Mouse (Mus musculus) intestine, embryonic 15.5 days (tissue): ENCODE results near the gene Srebf1. TPM values are rescaled to one million over a fixed set of nuclear protein-coding genes. Genes with fewer than 3 reads are reported as not detected.

ENCODE experiments used
- ATAC-seq: fragments of 200-750 bp; cut with Nextera tagmentation; 2 replicates; pipeline ENCODE4 v1.8.0; 2017; ENCODE audit warnings: moderate TSS enrichment, moderate library complexity
- H3K27ac ChIP-seq: fragments of 300-500 bp; sonication (generic); 2 replicates; pipeline ENCODE4 v1.5.1; 2015; ENCODE audit warnings: mild to moderate bottlenecking, inconsistent platforms
- H3K27me3 ChIP-seq: fragments of 300-500 bp; sonication (generic); replicated peaks from 2 replicates; pipeline ENCODE4 v1.6.1; 2015; ENCODE audit warnings: inconsistent platforms
- H3K36me3 ChIP-seq: fragments of 300-500 bp; sonication (generic); 2 replicates; pipeline ENCODE4 v1.6.1; 2015; ENCODE audit warnings: inconsistent platforms
- H3K4me1 ChIP-seq: fragments of 300-500 bp; sonication (generic); replicated peaks from 2 replicates; pipeline ENCODE4 v1.6.1; 2015; ENCODE audit warnings: inconsistent platforms
- H3K4me2 ChIP-seq: fragments of 300-500 bp; sonication (generic); replicated peaks from 2 replicates; pipeline ENCODE4 v1.6.1; 2015; ENCODE audit warnings: mild to moderate bottlenecking, inconsistent platforms
- H3K4me3 ChIP-seq: fragments of 300-500 bp; sonication (generic); replicated peaks from 2 replicates; pipeline ENCODE4 v1.5.1; 2015; ENCODE audit warnings: inconsistent platforms
- H3K9ac ChIP-seq: fragments of 300-500 bp; sonication (generic); 2 replicates; pipeline ENCODE4 v1.6.1; 2015; ENCODE audit warnings: inconsistent platforms
- H3K9me3 ChIP-seq: fragments of 300-500 bp; sonication (generic); 2 replicates; pipeline ENCODE4 v1.6.1; 2016; ENCODE audit warnings: inconsistent platforms
- WGBS: fragments of 180-500 bp; shearing (Covaris S2); methylation state at CpG from one replicate; pipeline ENCODE4 v1.1.7; 2015; 5-methylcytosine and 5-hydroxymethylcytosine counted together
- polyA plus RNA-seq: library from polyadenylated mRNA; unstranded; fragments of >200 nt; fragmentation: Nextera tagmentation; extraction: Ambion mirVana; gene quantifications from 2 replicates; pipeline ENCODE4 v1.2.1, GENCODE M21; 2015

Srebf1 gene
- polyA plus RNA-seq, 1 experiment from 2014 or later: 89.5 TPM

DNA sequence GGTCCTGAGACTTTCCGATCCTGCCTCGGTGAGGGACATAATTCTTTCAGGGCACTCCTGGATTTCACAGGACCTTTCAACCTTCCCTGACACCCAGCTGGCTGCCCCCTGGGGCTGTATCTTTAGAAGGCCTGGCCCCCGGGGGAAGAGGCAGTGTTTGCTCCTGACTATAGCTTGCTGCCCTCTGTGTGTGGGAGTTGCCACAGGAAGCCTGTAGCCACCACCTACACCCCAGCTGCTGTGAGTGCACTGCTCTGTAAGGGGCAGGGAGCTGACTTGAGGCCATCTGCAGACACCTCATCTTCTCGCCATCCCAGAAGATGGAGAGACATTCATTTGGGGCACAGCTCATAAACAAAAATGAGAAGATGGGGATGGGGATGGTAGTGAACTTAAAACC, 9.6 kb upstream of the Srebf1 start:
- H3K36me3 ChIP-seq: 0 out of 2 replicates have a peak, but pooled peaks cover 3% of the 10 kb centered on the region
- no peak overlapping the region for H3K4me3 ChIP-seq
- H3K27ac ChIP-seq: no peak overlapping the region
- no peak for ATAC-seq
- no peak overlapping the region for H3K4me2 ChIP-seq
- no peaks in the 10 kb centered on the region for H3K27me3 ChIP-seq
- no peaks in the 10 kb centered on the region for H3K9me3 ChIP-seq
- 56% methylated on average over 4 of the region's 4 CpGs for WGBS
- H3K9ac ChIP-seq: no peak overlapping the region
- peaks cover 12% of the 10 kb centered on the region; the same call in 1 of the 2 replicates for H3K4me1 ChIP-seq

DNA sequence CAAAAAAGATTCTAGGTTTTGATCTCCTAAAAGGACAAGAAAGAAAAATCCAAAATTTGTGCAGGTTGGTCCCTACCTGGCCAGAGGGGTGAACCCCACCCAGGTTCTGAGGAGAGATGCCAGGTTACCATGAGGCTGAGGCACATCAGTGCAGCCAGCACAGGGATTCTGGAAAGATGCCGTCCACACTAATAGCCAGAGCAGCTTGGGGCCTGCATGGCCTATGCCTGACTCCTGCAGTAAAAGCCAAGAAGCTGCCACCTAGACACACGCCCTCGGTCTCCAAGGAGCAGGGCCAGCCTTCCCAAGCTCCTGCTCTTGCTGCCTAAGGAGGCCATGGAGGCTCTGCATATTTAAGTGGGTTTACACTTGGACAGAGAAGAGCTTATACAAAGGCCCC, 8.9 kb upstream of the Srebf1 start:
- no peaks in the 10 kb centered on the region for H3K9me3 ChIP-seq
- H3K9ac ChIP-seq: no peak overlapping the region
- no peak overlapping the region for H3K27ac ChIP-seq
- H3K4me2 ChIP-seq: no peak overlapping the region
- 75% methylated on average over 3 of the region's 3 CpGs for WGBS
- no peak for ATAC-seq
- H3K4me3 ChIP-seq: no peak overlapping the region
- H3K4me1 ChIP-seq: peaks cover 12% of the 10 kb centered on the region; the same call in 1 of the 2 replicates
- H3K27me3 ChIP-seq: no peaks in the 10 kb centered on the region
- H3K36me3 ChIP-seq: 0 out of 2 replicates have a peak, but pooled peaks cover 3% of the 10 kb centered on the region

DNA sequence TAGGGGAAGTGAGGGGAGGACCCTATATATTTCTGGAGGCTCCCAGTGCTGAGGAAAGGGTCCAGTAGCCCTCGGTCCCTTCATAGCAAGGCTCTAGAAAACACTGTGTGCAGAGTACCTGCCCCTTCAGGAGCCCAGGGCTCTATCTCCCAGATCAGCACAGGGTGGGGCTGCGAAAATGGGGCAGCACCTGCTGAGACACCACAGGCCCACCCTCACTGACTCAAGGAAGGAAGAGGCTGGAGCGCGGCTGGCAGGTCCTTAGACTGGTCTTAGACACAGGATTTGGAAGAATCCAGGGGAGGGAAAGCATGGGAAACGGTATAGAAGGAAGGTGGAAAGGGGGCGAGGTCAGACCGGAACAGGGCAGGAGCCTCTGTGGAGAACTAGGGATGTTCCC, 8.1 kb upstream of the Srebf1 start:
- 86% methylated on average over 7 of the region's 7 CpGs for WGBS
- peak; percentile 48 for ATAC-seq
- peaks cover 12% of the 10 kb centered on the region; the same call in 1 of the 2 replicates for H3K4me1 ChIP-seq
- H3K27ac ChIP-seq: peak overlapping the region; percentile 68
- H3K4me2 ChIP-seq: peak overlapping the region; percentile 12; the same call in 1 of the 2 replicates
- H3K4me3 ChIP-seq: no peak overlapping the region
- 0 out of 2 replicates have a peak, but pooled peaks cover 3% of the 10 kb centered on the region for H3K36me3 ChIP-seq
- no peak overlapping the region for H3K9ac ChIP-seq
- no peaks in the 10 kb centered on the region for H3K27me3 ChIP-seq
- H3K9me3 ChIP-seq: no peaks in the 10 kb centered on the region

DNA sequence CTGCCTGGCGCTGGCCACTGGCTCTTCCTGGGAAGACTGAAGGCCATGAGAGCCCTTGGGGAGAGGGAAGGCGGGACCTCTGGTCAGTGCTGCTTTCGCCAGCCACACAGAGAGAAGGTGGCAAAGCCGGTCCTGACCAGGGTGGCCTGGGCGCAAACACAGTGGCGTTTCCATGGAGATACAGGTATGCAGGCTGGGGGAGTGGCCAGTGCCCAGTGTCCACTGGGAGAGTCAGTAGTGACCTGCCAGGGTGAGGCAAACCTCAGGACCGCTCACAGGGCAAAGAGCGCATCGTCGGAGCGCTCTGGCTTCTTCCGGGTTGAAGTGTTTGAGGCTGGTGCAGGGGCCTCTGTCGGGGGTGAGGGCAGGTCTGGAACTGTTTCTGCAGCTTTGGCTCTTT, 7.4 kb upstream of the Srebf1 start:
- Histone ChIP-seq H3K4me2 (peak overlapping the region; percentile 12; the same call in 1 of the 2 replicates), H3K27ac (peak overlapping the region; percentile 68)
- ATAC-seq: peak; percentile 86

DNA sequence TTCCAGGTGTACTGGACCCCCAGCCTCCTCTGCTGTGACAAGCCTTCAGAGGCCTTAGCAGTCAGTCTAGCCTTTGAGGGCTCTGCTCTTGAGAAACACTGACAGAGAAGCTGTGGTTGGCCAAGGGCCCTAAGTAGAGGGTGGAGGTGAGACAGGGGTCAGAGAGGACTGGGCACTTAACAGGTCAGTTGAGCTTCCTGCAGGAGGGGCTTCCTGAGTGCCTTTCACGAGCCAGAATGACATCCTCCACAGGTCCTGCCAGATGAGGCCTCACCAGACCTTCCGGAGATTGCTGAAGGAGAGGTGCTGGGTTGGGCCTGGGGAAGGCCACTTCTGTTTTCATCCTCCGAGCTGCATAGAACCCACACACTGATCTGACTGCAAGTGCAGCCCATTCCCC, 6.1 kb upstream of the Srebf1 start:
- H3K4me3 ChIP-seq: no peak overlapping the region
- H3K4me1 ChIP-seq: peaks cover 15% of the 10 kb centered on the region; the same call in 1 of the 2 replicates
- H3K27ac ChIP-seq: no peak overlapping the region
- H3K27me3 ChIP-seq: no peaks in the 10 kb centered on the region
- WGBS: 51% methylated on average over 3 of the region's 3 CpGs
- no peak for ATAC-seq
- H3K4me2 ChIP-seq: no peak overlapping the region
- H3K9me3 ChIP-seq: no peaks in the 10 kb centered on the region
- H3K9ac ChIP-seq: no peak overlapping the region
- H3K36me3 ChIP-seq: 0 out of 2 replicates have a peak, but pooled peaks cover 3% of the 10 kb centered on the region

More for the DNA sequence above, 7.4 kb upstream of the Srebf1 start:
- H3K27me3 ChIP-seq: no peaks in the 10 kb centered on the region
- no peak overlapping the region for H3K4me3 ChIP-seq
- WGBS: 45% methylated on average over 13 of the region's 13 CpGs
- peaks cover 13% of the 10 kb centered on the region; the same call in 1 of the 2 replicates for H3K4me1 ChIP-seq
- no peaks in the 10 kb centered on the region for H3K9me3 ChIP-seq
- 0 out of 2 replicates have a peak, but pooled peaks cover 3% of the 10 kb centered on the region for H3K36me3 ChIP-seq
- H3K9ac ChIP-seq: no peak overlapping the region

DNA sequence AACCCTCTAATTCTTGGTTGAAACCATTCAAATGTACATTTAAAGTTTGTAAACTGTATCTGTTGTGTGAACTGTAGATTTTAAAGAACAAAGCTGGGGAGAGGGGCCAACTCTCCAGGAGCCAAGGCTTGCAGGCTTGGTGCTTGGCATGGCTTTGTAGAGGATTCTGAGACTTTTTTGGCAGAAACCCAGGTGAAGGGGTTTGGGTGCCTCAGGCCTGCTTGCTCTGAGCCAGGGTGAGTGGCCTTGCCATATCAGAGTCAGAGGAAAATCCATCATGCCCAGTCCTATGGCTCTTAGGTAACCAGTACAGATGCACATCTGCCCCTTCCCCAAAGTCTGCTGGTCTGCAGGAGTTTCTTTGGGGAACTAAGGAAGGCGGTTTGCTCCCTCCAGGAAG, 3.5 kb upstream of the Srebf1 start:
- 79% methylated on average over 1 of the region's 1 CpGs for WGBS
- Histone ChIP-seq H3K36me3 (0 out of 2 replicates have a peak, but pooled peaks cover 3% of the 10 kb centered on the region), H3K4me3 (no peak overlapping the region), H3K27me3 (no peaks in the 10 kb centered on the region), H3K4me1 (peaks cover 32% of the 10 kb centered on the region), H3K9me3 (no peaks in the 10 kb centered on the region), H3K27ac (no peak overlapping the region), H3K9ac (no peak overlapping the region), H3K4me2 (no peak overlapping the region)
- ATAC-seq: no peak

DNA sequence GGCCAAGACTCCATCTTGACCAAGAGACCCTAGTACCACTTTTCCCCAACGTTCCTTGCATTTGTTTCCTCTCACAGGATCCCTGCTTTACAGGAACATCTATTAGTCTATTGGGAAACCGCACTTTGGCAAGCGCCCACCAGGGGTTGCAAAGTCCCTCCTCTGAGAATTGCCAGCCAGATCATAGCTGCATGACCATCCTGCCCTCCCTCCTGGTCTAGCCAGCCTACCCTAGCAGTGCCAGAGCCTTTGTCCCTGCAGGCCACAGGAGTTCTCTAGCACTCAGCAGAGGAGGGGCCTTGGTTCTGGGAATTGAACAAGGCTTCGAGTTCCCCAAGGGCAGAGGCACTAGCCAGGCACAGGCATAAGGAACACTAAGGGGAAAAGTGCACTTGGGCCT, 2.3 kb upstream of the Srebf1 start:
- Histone ChIP-seq H3K9me3 (no peaks in the 10 kb centered on the region), H3K27me3 (no peaks in the 10 kb centered on the region), H3K9ac (no peak overlapping the region), H3K36me3 (0 out of 2 replicates have a peak, but pooled peaks cover 3% of the 10 kb centered on the region), H3K4me1 (peaks cover 29% of the 10 kb centered on the region), H3K4me3 (no peak overlapping the region), H3K4me2 (no peak overlapping the region), H3K27ac (no peak overlapping the region)
- ATAC-seq: no peak
- WGBS: 57% methylated on average over 4 of the region's 4 CpGs

DNA sequence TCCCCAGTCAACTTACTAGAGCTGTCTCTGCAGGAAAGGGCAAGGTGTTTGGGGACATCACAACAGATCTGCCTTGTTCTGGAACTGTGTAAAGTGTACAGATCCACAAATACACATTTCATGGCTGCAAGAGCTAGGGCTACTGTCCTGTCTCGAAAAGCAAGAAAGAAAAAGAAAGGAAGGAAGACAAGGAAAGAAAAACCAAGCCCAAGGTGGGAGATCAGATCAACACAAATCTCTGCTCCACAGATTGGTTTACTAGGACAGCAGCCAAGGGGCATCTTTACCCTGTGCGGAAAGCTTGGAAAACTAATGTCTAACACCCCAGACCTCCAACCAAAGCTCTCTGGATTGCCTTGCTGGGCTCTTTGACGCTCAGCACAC, 304 bp downstream of the Srebf1 start:
- 45% methylated on average over 3 of the region's 3 CpGs for WGBS
- Histone ChIP-seq H3K27me3 (no peaks in the 10 kb centered on the region), H3K4me3 (peak overlapping the region; percentile 43), H3K4me1 (peaks cover 46% of the 10 kb centered on the region), H3K9me3 (no peaks in the 10 kb centered on the region), H3K36me3 (peaks cover 4% of the 10 kb centered on the region; the same call in 1 of the 2 replicates), H3K9ac (peak overlapping the region; percentile 45), H3K4me2 (peak overlapping the region; percentile 85), H3K27ac (peak overlapping the region; percentile 89)
- no peak for ATAC-seq

DNA sequence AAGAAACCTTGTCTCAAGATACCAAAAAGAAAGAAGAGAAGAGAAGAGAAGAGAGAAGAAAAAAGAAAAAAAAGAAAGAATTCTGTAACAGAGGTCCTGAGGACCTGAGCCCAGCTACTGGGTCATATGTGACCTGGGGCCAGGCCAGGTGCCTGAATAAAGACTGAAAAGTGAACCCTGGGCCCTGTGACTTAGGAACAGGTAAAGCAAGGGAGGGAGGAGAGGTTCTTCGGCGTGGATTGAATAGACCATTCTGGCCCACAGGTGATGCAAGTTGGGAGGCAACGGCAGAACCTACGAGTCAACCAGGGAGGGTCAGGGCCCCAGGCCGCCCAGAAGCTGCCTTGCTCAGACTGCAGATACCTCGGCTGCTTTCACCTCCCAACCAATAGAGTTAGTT, 956 bp downstream of the Srebf1 start:
- Histone ChIP-seq H3K9ac (no peak overlapping the region), H3K27me3 (no peaks in the 10 kb centered on the region), H3K9me3 (no peaks in the 10 kb centered on the region), H3K4me2 (peak overlapping the region; percentile 85), H3K4me1 (peaks cover 53% of the 10 kb centered on the region), H3K4me3 (no peak overlapping the region; the same call in 1 of the 2 replicates), H3K27ac (peak overlapping the region; percentile 89), H3K36me3 (peaks cover 4% of the 10 kb centered on the region; the same call in 1 of the 2 replicates)
- no peak for ATAC-seq
- WGBS: 81% methylated on average over 6 of the region's 6 CpGs

DNA sequence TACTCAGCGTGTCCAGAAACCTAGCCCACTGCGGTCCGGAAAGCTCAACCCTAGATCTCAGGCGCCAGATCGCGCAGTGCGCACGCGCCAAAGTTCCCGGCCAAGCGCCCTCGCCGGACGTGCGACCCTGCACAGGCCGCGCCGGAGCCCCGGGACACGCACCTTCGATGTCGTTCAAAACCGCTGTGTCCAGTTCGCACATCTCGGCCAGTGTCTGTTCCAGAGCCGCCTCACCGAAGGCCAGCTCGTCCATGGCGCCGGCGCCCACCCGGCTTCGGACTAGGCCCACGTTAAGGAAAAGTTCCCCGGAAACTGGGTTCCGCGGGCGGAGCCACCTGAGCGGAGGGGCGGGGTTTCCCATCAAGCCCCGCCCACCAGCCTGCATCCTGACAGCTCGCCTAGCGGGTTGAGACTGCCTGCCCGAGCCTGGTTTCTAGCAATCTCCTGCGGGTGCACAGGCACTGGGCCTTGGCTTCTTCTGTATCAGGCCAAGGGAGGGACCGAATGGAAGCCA, 2.0 kb downstream of the Srebf1 start:
- peak; percentile 79 for ATAC-seq
- peaks cover 62% of the 10 kb centered on the region for H3K4me1 ChIP-seq

DNA sequence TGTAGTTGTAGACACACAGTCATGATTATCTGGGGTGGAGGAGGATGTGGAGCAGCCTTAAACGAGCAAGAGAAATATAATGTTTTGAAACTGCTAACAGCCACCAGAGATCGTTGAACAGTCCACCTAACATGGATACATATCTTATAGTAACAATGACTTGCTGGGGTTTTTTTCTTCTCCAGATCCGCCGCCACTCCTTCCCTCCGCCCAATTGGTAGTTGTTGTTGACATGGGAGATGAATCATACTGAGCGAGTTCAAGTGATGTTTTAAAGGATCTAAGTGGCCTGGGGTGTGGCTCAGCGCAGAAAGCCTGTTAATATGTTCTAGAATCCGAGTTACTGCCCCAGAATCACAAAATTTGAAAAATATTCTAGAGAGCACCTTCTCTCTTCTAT, 2.8 kb downstream of the Srebf1 start:
- WGBS: 11% methylated on average over 8 of the region's 8 CpGs
- no peak for ATAC-seq
- peak overlapping the region; percentile 87 for H3K9ac ChIP-seq
- H3K36me3 ChIP-seq: peaks cover 4% of the 10 kb centered on the region; the same call in 1 of the 2 replicates
- H3K4me3 ChIP-seq: peak overlapping the region; percentile 75
- no peaks in the 10 kb centered on the region for H3K27me3 ChIP-seq
- H3K27ac ChIP-seq: peak overlapping the region; percentile 94
- H3K4me1 ChIP-seq: peaks cover 59% of the 10 kb centered on the region
- no peaks in the 10 kb centered on the region for H3K9me3 ChIP-seq
- H3K4me2 ChIP-seq: peak overlapping the region; percentile 74

More for the DNA sequence above, 2.0 kb downstream of the Srebf1 start:
- WGBS: under 1% methylated on average over 46 of the region's 46 CpGs
- Histone ChIP-seq H3K9me3 (no peaks in the 10 kb centered on the region), H3K9ac (peak overlapping the region; percentile 87), H3K36me3 (peaks cover 4% of the 10 kb centered on the region; the same call in 1 of the 2 replicates), H3K27ac (peak overlapping the region; percentile 94), H3K4me3 (peak overlapping the region; percentile 75), H3K27me3 (no peaks in the 10 kb centered on the region), H3K4me2 (peak overlapping the region; percentile 74)

DNA sequence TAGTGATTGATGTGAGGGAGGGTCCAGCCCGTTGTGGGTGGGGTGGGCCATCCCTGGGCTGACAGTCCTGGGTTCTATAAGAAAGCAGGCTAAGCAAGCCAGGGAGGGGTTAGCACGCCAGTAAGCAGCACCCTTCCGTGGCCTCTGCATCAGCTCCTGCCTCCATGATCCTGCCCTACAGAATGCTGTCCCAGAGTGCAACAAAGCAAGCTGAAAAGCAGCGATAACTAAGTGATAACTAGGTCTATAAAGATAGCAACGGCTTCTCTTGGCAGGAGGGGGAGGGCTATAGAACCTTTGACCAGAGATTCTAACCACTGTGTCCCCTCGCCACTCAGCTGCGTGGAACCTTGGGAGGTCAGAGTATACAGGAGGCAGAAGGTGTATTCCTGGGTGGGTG, 4.9 kb downstream of the Srebf1 start:
- Histone ChIP-seq H3K4me3 (no peak overlapping the region), H3K9me3 (no peaks in the 10 kb centered on the region), H3K27ac (no peak overlapping the region), H3K9ac (no peak overlapping the region), H3K4me2 (no peak overlapping the region), H3K36me3 (peaks cover 4% of the 10 kb centered on the region; the same call in 1 of the 2 replicates), H3K4me1 (peaks cover 59% of the 10 kb centered on the region), H3K27me3 (no peaks in the 10 kb centered on the region)
- ATAC-seq: peak; percentile 18; the same call in 1 of the 2 replicates
- WGBS: 61% methylated on average over 7 of the region's 7 CpGs

DNA sequence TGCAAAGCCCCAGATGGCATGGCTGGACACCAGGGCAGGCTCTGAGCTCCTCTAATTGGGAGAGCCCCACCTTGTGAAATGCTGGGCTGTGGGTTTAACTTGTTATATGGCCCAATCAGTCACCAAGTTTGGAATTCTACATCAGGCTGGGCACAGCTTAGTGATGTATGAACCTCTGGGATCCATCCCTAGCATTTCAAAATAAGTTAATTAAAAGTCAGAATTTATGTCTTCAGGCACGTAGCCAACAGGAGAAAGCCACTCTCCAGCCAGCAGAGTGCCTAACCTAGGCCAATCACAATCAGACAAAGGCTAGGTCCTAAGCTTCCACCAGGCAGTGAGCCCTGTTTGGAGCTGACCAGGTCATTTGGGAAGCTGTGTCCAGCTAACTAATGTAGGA, 5.7 kb downstream of the Srebf1 start:
- 77% methylated on average over 1 of the region's 1 CpGs for WGBS
- H3K9ac ChIP-seq: no peak overlapping the region
- H3K4me2 ChIP-seq: no peak overlapping the region
- H3K4me3 ChIP-seq: no peak overlapping the region
- H3K36me3 ChIP-seq: peaks cover 4% of the 10 kb centered on the region; the same call in 1 of the 2 replicates
- peaks cover 65% of the 10 kb centered on the region for H3K4me1 ChIP-seq
- H3K9me3 ChIP-seq: no peaks in the 10 kb centered on the region
- ATAC-seq: no peak
- no peak overlapping the region for H3K27ac ChIP-seq
- H3K27me3 ChIP-seq: no peaks in the 10 kb centered on the region
